Mouse (Mus musculus) erythroblast, embryonic 14.5 days (primary cell): Measurements from ENCODE around the gene Epb41l4b.

Experiments used
- GATA1 ChIP-seq: IDR thresholded peaks from 2 replicates; pipeline ENCODE4 v1.6.1; 2012; ENCODE audit warnings: low read length, inconsistent platforms, mixed read lengths
- TAL1 ChIP-seq: IDR thresholded peaks from 3 replicates; pipeline ENCODE4 v1.6.1; 2012; ENCODE audit warnings: low read length, inconsistent platforms, mixed read lengths

- TF ChIP-seq GATA1 (no peak), TAL1 (no peak)
These were observed 1.3 kb downstream of the Epb41l4b start for GRCm38 (mm10) chr4:57141908-57142361.
